Mouse (Mus musculus): Measurements from ENCODE around the gene Igsf21.

Igsf21 gene

GRCm38 (mm10) chr4:140147857-140148695 is 98.5 kb downstream of the Igsf21 start:
- in situ Hi-C loops (cut with MboI; ENCODE audit: low sequenced_read_pairs), result no loop called here

GRCm38 (mm10) chr4:140147079-140147840 is 99.3 kb downstream of the Igsf21 start:
- in situ Hi-C loops (cut with MboI; ENCODE audit: low sequenced_read_pairs), result no loop called here

- in situ Hi-C loops (cut with MboI; ENCODE audit: low sequenced_read_pairs), result no loop called here
These were observed 102.6 kb downstream of the Igsf21 start for GRCm38 (mm10) chr4:140143884-140144525.

GRCm38 (mm10) chr4:140143178-140143577 is 103.4 kb downstream of the Igsf21 start:
- in situ Hi-C loops (cut with MboI; ENCODE audit: low sequenced_read_pairs), result no loop called here

- in situ Hi-C loops (cut with MboI; ENCODE audit: low sequenced_read_pairs), result no loop called here
These were observed 106.1 kb downstream of the Igsf21 start for GRCm38 (mm10) chr4:140140485-140140884.

DNA sequence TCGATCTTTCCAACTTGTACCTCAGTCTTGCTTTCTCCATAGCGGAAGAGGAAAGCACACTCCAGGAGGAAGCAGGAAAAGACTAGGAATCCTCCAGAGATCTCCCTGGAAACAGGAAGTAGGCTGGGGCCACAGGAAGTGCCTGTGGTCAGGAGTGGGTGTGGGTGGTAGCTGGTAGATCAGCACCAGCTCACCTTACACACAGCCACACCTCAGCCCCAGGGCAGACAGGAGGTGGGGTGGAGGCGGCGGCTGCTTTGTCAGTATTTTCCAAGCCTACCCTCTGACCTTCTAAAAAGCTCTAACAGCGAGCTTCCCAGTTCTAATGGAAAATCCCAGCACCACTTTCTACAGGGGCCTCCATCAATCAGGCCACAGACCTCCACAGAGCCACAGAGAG is 107.7 kb downstream of the Igsf21 start:
- in situ Hi-C loops (cut with MboI; ENCODE audit: low sequenced_read_pairs), result no loop called here

DNA sequence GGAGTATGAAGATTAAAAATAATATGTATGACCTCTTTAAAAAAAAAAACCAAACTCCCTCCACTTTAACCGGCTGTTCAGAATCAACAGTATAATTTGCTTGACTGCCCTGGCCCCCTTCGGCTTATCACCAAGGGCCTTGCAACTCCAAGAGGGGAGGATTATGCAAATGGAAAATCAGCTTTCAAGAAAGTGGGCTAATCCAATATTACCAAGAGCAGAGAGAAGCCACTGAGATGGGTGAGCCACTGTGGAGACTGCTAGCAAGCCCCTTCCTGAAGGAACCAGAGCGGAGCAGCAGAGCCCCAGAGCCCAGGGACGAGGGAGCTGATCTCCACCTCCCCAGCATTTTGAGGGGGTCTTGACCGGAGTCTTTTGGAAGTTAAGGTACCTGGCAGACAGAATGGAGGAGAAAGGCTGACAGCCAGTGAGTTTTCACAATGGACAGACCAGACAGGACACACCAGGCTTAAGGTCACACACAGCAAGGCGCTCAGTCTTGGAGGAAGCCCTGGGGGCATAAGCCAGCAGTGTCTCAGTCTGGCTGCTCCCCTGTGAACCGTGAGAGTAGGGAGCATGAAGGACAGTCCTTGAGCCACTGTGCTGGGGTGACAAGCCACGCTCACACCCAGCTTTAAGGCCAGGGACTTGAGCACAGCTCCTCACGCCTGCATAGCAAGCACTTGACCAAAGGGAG is 114.8 kb downstream of the Igsf21 start:
- in situ Hi-C loops (cut with MboI; ENCODE audit: low sequenced_read_pairs), result no loop called here

DNA sequence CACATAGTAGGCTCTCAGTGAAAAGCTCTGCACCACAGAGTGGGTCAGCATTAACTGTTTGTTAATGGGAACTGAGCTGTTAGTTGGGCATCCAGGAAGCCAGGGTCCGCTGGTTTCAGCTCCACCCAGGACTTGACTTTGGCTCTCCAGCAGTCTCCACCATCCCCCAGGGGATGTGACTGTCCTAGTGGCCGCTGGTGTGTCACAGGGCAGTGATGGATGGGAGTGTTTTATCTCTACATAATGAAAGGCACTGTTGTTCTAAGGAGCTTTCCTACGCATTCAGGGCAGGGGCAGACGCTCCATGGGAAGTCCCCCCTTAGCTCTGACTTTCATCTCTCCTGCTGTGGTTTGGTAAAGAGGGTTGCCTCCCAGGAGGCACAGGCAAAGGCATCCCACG is 115.4 kb downstream of the Igsf21 start:
- in situ Hi-C loops (cut with MboI; ENCODE audit: low sequenced_read_pairs), result no loop called here

GRCm38 (mm10) chr4:140129553-140130275 is 116.9 kb downstream of the Igsf21 start:
- in situ Hi-C loops (cut with MboI; ENCODE audit: low sequenced_read_pairs), result no loop called here

GRCm38 (mm10) chr4:140128116-140128515 is 118.5 kb downstream of the Igsf21 start:
- in situ Hi-C loops (cut with MboI; ENCODE audit: low sequenced_read_pairs), result no loop called here

- in situ Hi-C loops (cut with MboI; ENCODE audit: low sequenced_read_pairs), result no loop called here
These were observed 120.8 kb downstream of the Igsf21 start for GRCm38 (mm10) chr4:140125806-140126205.

DNA sequence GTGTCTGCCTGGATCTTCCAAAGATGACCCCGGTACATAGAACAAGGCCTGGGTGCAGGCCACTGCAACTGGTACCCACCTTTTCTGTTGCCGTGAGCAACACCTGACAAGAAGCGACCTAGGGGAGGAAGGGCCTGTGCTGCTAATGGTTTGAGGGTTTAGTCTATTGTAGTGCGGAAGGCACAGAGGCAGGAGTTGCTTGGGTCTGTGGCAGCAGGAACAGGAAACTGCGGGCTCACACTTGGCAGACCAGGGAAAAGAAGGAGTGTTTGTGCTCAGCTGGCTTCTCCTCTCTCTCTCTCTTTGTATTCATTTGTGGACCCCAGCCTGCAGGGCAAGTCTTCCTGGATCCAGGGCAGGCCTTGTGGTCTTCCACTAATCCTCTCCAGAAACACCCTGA is 124.0 kb downstream of the Igsf21 start:
- in situ Hi-C loops (cut with MboI; ENCODE audit: low sequenced_read_pairs), result no loop called here

- in situ Hi-C loops (cut with MboI; ENCODE audit: low sequenced_read_pairs), result no loop called here
These were observed 129.3 kb downstream of the Igsf21 start for GRCm38 (mm10) chr4:140117275-140117691.

- in situ Hi-C loops (cut with MboI; ENCODE audit: low sequenced_read_pairs), result no loop called here
These were observed 130.8 kb downstream of the Igsf21 start for GRCm38 (mm10) chr4:140115756-140116155.

GRCm38 (mm10) chr4:140115053-140115452 is 131.5 kb downstream of the Igsf21 start:
- in situ Hi-C loops (cut with MboI; ENCODE audit: low sequenced_read_pairs), result no loop called here

GRCm38 (mm10) chr4:140113690-140114475 is 132.7 kb downstream of the Igsf21 start:
- in situ Hi-C loops (cut with MboI; ENCODE audit: low sequenced_read_pairs), result no loop called here

GRCm38 (mm10) chr4:140109626-140109948 is 137.0 kb downstream of the Igsf21 start:
- in situ Hi-C loops (cut with MboI; ENCODE audit: low sequenced_read_pairs), result no loop called here

- in situ Hi-C loops (cut with MboI; ENCODE audit: low sequenced_read_pairs), result no loop called here
These were observed 137.5 kb downstream of the Igsf21 start for GRCm38 (mm10) chr4:140108871-140109625.

- in situ Hi-C loops (cut with MboI; ENCODE audit: low sequenced_read_pairs), result no loop called here
These were observed 139.4 kb downstream of the Igsf21 start for GRCm38 (mm10) chr4:140107161-140107560.
